Mouse (Mus musculus) forelimb bud, embryonic 11.5 days (tissue): Measurements from ENCODE around the gene Zcchc17.

Source experiments
- DNase-seq: peaks from one replicate; pipeline ENCODE4 v3.0.0-alpha.2; 2012; ENCODE audit warnings: low read depth, low spot score

Gene Zcchc17

DNA sequence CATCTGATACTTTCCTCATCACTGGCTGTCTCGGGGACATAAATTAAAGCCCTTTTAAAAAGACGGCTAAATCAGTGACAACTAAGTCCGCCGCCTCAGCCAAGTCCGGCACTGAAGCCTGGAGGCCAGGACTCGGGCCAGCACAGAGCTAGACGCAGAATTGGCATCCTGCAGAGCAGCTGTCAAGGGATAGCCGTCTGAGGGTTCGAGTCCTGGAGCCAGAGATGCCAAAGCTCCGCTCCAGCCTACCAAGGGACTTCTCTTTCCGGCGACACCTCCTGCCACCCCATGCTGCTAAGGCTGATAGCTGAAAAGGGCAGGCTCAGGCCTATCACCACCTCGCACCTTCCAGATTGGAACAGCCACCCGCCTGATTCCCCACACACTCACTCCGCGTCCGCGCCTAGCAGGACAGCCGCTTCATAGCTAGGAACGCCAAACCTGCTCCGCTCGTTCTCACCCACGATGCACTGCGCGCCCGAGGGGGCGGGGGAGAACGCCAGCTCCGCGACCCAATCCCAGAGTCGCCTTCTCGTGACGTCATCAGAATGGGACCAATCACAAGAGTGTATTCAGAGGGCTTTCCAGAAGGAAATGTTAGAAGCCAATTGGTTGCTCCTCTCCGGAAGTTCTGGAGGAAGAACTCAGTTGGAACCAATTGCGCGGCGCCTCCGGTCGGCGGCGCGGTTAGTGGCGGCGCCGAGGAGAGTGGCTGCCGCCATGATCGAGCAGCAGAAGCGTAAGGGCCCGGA, at the start of gene Zcchc17, which contains the start of gene Snrnp40:
Zcchc17 (minus strand) TSS at position 458 of the 752 bp plus-strand sequence.
Snrnp40 (plus strand) TSS at position 647 of the 752 bp plus-strand sequence.
- DNase-seq = peak; percentile 100

DNA sequence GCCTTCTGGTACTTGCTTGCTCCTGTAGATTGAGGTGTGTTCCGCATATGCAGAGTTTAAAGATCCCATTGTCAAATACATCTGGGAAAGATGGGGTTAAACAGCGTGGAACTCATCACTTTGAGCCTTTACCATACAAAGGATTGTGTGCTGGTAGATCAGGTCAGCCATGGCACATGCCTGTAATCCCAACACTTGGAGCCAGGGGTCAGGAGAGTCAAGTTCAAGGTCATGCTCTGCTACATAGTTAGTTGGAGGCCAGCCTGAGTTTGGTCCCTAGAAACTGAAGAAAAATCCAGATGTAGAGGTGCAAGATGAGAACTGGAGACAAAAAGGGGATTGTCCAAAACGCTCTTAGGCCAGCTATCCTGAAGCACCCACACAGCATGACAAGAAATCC, 31.5 kb upstream of the Zcchc17 start:
- peak; percentile 34 for DNase-seq

GRCm38 (mm10) chr4:130389927-130390326, 30.2 kb upstream of the Zcchc17 start:
- no peak for DNase-seq

DNA sequence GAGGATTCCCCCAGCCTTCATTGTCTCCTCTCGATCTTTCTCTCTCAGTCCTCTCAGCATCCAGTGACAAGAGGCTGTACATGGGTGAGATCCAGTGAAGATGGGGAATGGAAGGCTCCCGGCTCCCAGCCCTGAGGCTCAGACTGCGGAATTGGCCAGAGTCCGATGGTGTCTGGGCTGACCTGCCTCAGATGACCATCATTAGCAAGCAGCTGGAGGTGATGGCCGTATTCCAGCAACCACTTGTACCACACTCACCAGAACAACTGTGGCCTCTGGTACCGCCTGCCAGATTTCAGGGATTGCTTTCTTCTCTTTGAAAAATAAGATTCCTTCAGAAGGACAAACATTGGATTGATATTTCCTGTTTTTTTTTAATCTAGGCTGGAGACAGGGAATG, 29.8 kb upstream of the Zcchc17 start:
- DNase-seq = no peak

GRCm38 (mm10) chr4:130387256-130387655, 27.5 kb upstream of the Zcchc17 start:
- DNase-seq = no peak

DNA sequence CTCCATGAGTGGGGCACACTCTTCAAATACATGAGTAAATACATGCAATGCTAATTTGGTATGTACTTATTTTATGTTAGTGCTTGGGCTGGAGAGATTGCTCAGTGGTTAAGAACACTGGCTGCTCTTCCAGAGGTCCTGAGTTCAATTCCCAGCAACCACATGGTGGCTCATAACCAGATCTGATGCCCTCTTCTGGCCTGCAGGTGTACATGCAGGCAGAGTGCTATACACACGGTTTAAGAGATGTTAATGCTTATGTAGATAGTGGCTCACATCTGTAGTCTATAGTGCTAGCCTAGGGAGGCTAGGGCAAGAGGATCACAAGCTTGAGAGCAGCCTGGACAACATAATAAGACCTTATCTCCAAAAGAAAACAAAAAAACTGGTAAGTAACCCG, 20.7 kb upstream of the Zcchc17 start:
- DNase-seq = no peak

- no peak for DNase-seq
Observed at GRCm38 (mm10) chr4:130379181-130379580, 19.4 kb upstream of the Zcchc17 start.

GRCm38 (mm10) chr4:130377500-130377899, 17.8 kb upstream of the Zcchc17 start:
- DNase-seq = no peak

GRCm38 (mm10) chr4:130376675-130377074, 16.9 kb upstream of the Zcchc17 start:
- DNase-seq = no peak

DNA sequence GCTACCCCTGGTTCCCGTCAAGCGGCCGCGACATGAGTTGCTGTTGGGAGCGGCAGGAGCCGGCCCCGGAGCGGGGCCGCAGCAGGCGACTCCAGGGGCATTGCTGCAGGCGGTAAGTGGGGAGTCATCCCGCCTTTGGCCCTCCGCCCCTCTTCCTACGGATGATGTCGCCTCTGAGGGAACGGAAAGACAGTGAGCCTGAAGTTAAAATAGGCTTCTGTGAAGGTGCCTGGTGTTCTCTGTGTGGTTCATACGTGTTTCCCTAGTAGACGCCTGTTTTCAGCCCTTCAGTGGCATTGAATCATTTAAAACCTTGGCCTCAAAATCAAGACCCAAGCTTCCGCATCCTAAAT, 471 bp upstream of the Zcchc17 start:
- DNase-seq = no peak

GRCm38 (mm10) chr4:130357946-130358345, 1.8 kb downstream of the Zcchc17 start:
- DNase-seq = no peak

GRCm38 (mm10) chr4:130352588-130352987, 7.2 kb downstream of the Zcchc17 start:
- DNase-seq = no peak

- DNase-seq = no peak
Observed at GRCm38 (mm10) chr4:130350690-130351422, 8.9 kb downstream of the Zcchc17 start.

DNA sequence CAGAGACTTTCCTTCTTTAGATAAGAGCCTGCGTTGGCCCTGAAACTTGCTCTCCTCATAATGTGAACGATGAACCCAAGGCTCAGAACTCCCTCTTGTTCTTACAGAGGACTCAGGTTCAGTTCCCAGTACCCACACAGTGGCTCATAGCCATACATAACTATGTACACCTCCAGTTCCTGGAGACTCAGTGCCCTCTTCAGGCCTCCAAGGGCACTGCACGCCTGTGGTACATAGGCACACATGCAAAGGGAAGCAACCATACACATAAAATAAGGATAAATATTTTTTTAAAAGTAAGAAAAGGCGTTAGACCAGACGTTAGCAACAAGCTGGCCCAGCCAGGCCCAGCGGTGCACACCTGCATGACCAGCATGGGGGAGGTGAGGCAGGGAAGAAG, 10.1 kb downstream of the Zcchc17 start:
- DNase-seq = no peak

DNA sequence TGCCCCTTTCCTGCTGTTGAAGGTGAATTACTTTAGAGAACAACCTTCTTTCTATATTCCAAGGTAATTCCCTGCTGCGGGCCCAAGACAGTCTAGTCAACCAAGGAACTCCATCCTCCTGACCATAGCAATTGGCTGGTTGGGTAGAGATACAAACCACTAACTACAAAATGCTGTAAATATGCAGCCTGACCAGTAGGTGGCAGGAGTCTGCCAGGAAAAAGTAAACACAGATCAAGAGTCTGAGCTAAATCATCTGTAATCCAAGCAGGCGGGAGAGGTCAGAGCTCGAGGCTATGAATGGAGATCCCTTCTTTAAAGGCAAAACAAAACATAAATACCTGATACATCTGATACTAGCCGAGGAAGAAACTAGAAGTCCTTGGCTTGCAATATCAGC, 18.1 kb downstream of the Zcchc17 start:
- DNase-seq = peak; percentile 69

GRCm38 (mm10) chr4:130335867-130336266, 23.9 kb downstream of the Zcchc17 start:
- no peak for DNase-seq

DNA sequence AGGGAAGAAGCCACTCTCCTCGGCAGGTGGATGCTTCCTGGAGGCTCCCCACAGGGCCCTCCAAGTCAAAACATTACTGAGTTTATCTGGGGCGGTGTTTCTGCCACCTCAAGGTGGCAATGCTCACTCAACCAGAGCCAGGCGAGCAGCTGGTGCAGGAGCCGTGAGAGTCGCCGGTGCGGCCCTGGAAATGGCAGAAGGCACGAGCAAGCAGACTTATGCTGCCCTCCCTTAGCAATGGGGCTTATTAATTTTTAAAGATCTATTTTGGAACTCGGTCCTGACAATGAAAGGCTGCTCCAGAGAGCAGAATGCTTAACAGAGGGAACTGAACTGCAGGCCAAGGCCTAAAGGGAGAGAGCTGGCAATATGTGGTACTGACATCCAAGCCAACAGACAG, 32.4 kb downstream of the Zcchc17 start:
- no peak for DNase-seq

- DNase-seq = no peak
Observed at GRCm38 (mm10) chr4:130325446-130325845, 34.3 kb downstream of the Zcchc17 start.

DNA sequence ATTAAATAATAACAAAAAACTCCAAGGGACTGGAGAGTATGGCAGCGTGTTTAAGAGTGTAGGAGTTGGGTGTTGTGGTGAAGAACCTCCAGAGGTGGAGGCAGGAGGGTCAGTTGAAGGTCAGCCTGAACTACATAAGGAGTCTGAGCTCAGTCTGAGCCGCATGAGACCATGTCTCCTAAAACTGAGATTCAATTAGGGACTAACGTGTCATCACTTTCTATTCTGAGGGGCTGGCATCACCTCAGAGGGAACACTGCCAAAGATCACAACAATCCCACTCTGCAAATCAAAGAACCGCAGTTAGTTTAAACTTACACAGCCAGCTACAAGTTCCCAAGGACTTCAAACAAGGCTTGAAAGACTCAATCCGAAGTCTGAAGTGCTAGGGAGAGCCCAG, 36.1 kb downstream of the Zcchc17 start:
- no peak for DNase-seq

DNA sequence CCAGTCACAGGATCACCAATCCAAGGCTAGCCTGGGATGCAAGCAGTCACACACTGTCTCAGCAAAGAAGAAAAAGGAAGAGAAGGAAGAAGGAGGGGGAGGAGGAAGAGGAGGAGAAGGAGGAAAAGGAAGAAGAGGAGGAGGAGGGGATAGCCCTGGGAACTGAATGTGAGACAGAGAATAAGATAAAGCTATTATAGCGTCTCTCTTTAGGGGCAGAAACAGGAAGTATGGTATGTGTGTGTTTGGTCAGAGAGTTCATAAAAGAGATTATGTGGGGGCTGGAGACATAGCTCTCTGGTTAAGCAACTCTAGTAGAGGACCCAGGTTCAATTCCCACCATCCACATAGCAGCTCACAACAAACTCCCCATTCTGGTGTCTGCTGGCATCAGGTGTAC, 36.6 kb downstream of the Zcchc17 start:
- DNase-seq = no peak

DNA sequence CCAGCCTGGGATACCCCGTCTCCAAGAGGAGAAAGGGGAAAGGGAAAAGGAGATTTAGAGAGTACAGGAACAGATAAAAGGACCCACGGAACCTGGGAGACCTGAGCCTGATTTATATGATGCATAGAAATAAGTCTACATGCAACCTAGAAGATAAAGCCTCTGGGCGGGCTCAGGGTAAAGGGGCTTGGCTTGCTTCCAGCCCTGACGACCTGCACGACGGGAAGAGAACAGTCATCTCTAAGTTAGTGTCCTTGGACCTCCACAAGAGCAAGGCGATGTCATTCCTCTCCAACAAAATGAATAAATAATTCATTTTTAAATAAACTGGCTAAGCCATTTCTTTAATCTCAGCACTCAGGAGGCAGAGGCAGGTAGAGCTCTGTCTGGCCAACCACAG, 37.2 kb downstream of the Zcchc17 start:
- DNase-seq = no peak

DNA sequence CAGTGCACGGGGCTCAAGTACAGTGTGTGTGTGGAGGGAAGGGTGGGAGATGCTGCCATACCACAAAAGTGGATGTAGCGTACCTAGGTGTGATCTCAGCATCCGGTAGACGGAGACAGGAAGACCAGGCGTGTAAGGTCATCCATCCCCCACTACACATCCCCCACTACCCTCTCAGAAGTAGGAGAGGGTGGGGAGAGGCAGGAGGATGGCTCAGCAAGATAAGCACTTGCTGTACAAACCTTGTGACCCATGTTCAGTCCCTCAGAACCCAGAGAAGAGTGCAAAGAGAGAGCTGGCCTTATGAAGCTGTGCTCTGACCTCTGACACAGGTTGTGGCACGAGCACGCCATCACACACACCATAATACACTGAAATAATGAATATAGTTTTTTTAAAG, 38.1 kb downstream of the Zcchc17 start:
- DNase-seq = no peak

GRCm38 (mm10) chr4:130319564-130319963, 40.2 kb downstream of the Zcchc17 start:
- DNase-seq = no peak
